Mouse (Mus musculus) right cerebral cortex, adult 2 months (tissue): ENCODE measurements at regions not wholly inside any gene's neighbourhood (a gene's known extent, or its start where the extent isn't known, plus 50 kb on each side); places are given as distances from the start of the nearest gene placed in this dataset.
A peak's percentile ranks its signal among the peaks of the same experiment; 100 is the strongest.

Experiments used
- DNase-seq, 2 experiments: peaks; one replicate each; pipeline ENCODE4 v3.0.0; 2021 to 2022; ENCODE audit warnings: low spot score in 2 of 2

GRCm38 (mm10) chr6:143631581-143631980 lies 464.6 kb downstream of the Etnk1 start:
- DNase-seq: no peak

GRCm38 (mm10) chr6:143633710-143634109 lies 466.7 kb downstream of the Etnk1 start:
- DNase-seq: no peak

GRCm38 (mm10) chr6:143634334-143634733 lies 467.3 kb downstream of the Etnk1 start:
- no peak for DNase-seq

GRCm38 (mm10) chr6:143635043-143635442 lies 468.0 kb downstream of the Etnk1 start:
- DNase-seq: no peak

GRCm38 (mm10) chr6:143640652-143641051 lies 473.6 kb downstream of the Etnk1 start:
- DNase-seq: no peak

GRCm38 (mm10) chr6:143642052-143642451 lies 475.0 kb downstream of the Etnk1 start:
- DNase-seq: no peak

GRCm38 (mm10) chr6:143645989-143646388 lies 479.0 kb downstream of the Etnk1 start:
- DNase-seq: no peak

GRCm38 (mm10) chr6:143648501-143648900 lies 481.5 kb downstream of the Etnk1 start:
- DNase-seq: no peak

- DNase-seq: peak; percentile 26 to 49
These were observed 489.6 kb downstream of the Etnk1 start for GRCm38 (mm10) chr6:143656576-143656975.

GRCm38 (mm10) chr6:143660837-143661236 lies 493.8 kb downstream of the Etnk1 start:
- no peak for DNase-seq

- DNase-seq: no peak
These were observed 496.3 kb downstream of the Etnk1 start for GRCm38 (mm10) chr6:143663306-143663705.

- DNase-seq: peak in 1 of 2 experiments; percentile 20
These were observed 498.4 kb downstream of the Etnk1 start for GRCm38 (mm10) chr6:143665374-143665773.

- no peak for DNase-seq
These were observed 501.5 kb downstream of the Etnk1 start for GRCm38 (mm10) chr6:143668551-143668950.

- no peak for DNase-seq
These were observed 502.6 kb downstream of the Etnk1 start for GRCm38 (mm10) chr6:143669446-143670130.

GRCm38 (mm10) chr6:143690131-143690530 lies 523.1 kb downstream of the Etnk1 start:
- no peak for DNase-seq

- DNase-seq: no peak
These were observed 523.8 kb downstream of the Etnk1 start for GRCm38 (mm10) chr6:143690866-143691265.

- no peak for DNase-seq
These were observed 531.0 kb downstream of the Etnk1 start for GRCm38 (mm10) chr6:143697997-143698396.

GRCm38 (mm10) chr6:143703984-143704383 lies 537.0 kb downstream of the Etnk1 start:
- no peak for DNase-seq

- DNase-seq: no peak
These were observed 539.4 kb downstream of the Etnk1 start for GRCm38 (mm10) chr6:143706451-143706850.

- no peak for DNase-seq
These were observed 547.4 kb downstream of the Etnk1 start for GRCm38 (mm10) chr6:143714461-143714860.

- no peak for DNase-seq
These were observed 583.1 kb downstream of the Etnk1 start for GRCm38 (mm10) chr6:143750074-143750473.

- no peak for DNase-seq
These were observed 584.4 kb downstream of the Etnk1 start for GRCm38 (mm10) chr6:143751076-143752070.

GRCm38 (mm10) chr6:143757462-143757861 lies 590.4 kb downstream of the Etnk1 start:
- no peak for DNase-seq
